Mouse (Mus musculus) CD8-positive naive resting alpha-beta T cell, adult 2 months (primary cell): ENCODE measurements around the gene Tspan2.

Source experiments
- DNase-seq, 2 experiments: peaks; one replicate each; pipeline ENCODE4 v3.0.0; 2022; ENCODE audit warnings: low read depth in 2 of 2, low spot score in 2 of 2

Gene Tspan2

GRCm38 (mm10) chr3:102763713-102764400 lies 29.5 kb downstream of the Tspan2 start:
- no peak for DNase-seq

DNA sequence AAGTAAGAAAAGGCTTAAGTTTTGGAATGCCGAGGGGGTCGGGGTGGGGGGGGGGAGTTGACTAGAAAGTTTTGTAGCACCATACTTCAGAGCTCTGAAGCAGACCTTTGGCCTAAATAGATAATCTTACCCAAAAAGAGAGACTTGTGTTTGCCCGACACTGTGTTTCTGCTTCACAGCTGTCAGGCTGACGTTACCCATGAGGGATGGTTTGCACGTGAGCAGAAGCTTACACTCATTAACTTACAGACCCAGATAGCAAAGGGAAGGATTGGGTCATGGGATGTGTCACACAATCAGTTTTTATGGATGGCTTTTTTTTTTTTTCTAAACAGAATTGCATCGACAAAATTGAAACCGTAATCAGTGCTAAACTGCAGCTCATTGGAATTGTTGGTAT lies 30.5 kb downstream of the Tspan2 start:
- DNase-seq: no peak

DNA sequence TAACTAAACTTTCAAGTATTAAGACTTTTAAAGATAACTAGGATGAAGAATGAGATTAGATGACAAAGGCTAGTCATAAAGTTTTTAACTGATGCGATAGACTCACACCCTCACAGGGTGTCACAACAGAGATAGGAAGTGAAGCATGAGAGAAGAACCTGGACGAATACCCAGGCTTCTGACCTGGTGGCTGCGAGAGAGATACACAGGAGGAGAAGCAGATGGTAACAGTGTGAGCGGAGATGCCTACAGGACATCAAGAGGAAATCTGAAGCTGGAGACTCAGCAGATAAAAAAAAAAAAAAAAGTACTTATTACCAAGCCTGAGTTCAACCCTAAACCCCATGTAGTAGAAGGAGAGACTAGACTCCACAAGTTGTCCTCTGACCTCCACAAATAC lies 38.7 kb downstream of the Tspan2 start:
- DNase-seq: no peak

DNA sequence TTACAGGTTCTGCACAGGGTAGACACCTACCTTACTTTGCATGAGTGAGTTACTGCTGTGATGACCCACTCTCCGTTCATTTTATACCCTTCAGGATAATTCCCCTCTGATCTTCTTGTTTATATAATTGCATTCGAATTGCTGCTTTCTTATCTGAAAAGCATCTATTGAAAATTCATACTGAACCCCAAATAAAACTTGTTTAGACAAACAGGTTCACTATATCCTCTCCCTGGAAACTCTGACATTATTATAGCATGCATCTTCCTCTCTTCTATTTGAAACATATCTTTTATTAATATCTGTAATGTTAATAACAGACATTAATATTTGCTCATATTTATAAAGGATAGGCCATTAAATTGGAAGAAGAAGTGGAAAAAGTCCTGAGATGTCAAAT lies 48.3 kb downstream of the Tspan2 start, which contains the start of gene Tshb:
Gene Tshb, minus strand, starts transcription at position 101 of the 400 bp plus-strand sequence.
- no peak for DNase-seq

GRCm38 (mm10) chr3:102787369-102787768 lies 53.0 kb downstream of the Tspan2 start:
- no peak for DNase-seq

- DNase-seq: peak; percentile 72 to 78
These were observed 69.6 kb downstream of the Tspan2 start for GRCm38 (mm10) chr3:102803937-102804336.

DNA sequence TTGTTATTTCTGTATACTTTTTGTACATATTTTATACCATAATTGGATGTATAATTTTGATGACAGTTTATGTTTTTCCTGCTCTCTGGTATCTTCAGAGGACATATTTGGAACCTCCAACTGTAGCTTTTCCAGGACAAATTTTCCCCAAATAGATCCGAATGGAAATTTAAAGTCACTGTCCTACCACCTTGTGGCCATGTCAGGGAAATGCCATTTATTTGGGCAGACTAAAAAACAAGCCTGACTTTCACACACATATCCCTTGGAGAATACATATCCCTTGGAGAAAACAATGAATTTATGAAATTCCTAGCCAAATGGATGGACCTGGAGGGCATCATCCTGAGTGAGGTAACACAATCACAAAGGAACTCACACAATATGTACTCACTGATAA lies 108.1 kb downstream of the Tspan2 start:
- DNase-seq: no peak

- no peak for DNase-seq
These were observed 114.3 kb downstream of the Tspan2 start for GRCm38 (mm10) chr3:102848661-102849060.
